Mouse (Mus musculus) G1E (cell line): ENCODE data around the gene Plpp2. TPM values are rescaled to one million over a fixed set of nuclear protein-coding genes. Genes with fewer than 3 reads are reported as not detected.

ENCODE experiments used
- ATAC-seq: 2 replicates; pipeline ENCODE4 v1.8.0; 2016; ENCODE audit warnings: mild to moderate bottlenecking; ENCODE audit not compliant: insufficient number of reproducible peaks, poor library complexity, low FRiP score, severe bottlenecking; ENCODE audit errors: extremely low read depth
- DNase-seq: peaks from one replicate; pipeline ENCODE4 v3.0.0; 2012; ENCODE audit warnings: low spot score
- H3K27me3 ChIP-seq: 2 replicates; pipeline ENCODE4 v1.6.1; 2012; ENCODE audit warnings: mild to moderate bottlenecking, low read length, inconsistent platforms; ENCODE audit not compliant: insufficient read depth
- H3K36me3 ChIP-seq: replicated peaks from 2 replicates; pipeline ENCODE3; 2012; ENCODE audit warnings: mild to moderate bottlenecking, inconsistent platforms
- H3K4me1 ChIP-seq: 2 replicates; pipeline ENCODE4 v1.6.1; 2012; ENCODE audit warnings: low read depth, low read length, inconsistent platforms, mixed read lengths; ENCODE audit not compliant: insufficient read depth
- H3K4me3 ChIP-seq: 2 replicates; pipeline ENCODE4 v1.5.1; 2012; ENCODE audit warnings: low read depth, mild to moderate bottlenecking, inconsistent platforms, low read length, moderate library complexity, mixed read lengths
- H3K9me3 ChIP-seq: replicated peaks from 2 replicates; pipeline ENCODE4 v1.6.1; 2012; ENCODE audit warnings: inconsistent platforms
- CTCF ChIP-seq: IDR thresholded peaks from 2 replicates; pipeline ENCODE4 v1.5.1; 2012; ENCODE audit warnings: low read depth, low read length, inconsistent platforms, mixed read lengths
- GATA1 ChIP-seq: IDR thresholded peaks from 2 replicates; pipeline ENCODE4 v1.6.1; 2012; ENCODE audit warnings: borderline replicate concordance, low read length, inconsistent platforms, mixed read lengths
- GATA2 ChIP-seq: IDR thresholded peaks from 2 replicates; pipeline ENCODE4 v1.6.1; 2012; ENCODE audit warnings: low read depth, low read length, inconsistent platforms, borderline replicate concordance
- POLR2AphosphoS5 ChIP-seq: IDR thresholded peaks from 2 replicates; pipeline ENCODE4 v1.6.1; 2012; ENCODE audit warnings: low read depth, low read length, inconsistent platforms; ENCODE audit not compliant: insufficient replicate concordance
- TAL1 ChIP-seq: conservative IDR thresholded peaks from 2 replicates; pipeline ENCODE4 v1.6.1; 2012; ENCODE audit warnings: low read depth, low read length, inconsistent platforms, mixed read lengths
- polyA plus RNA-seq: library from polyadenylated mRNA; stranded (reverse); fragments of >175 nt; gene quantifications from 2 replicates; pipeline ENCODE4 v1.2.3, GENCODE M21; 2012
- total RNA-seq, 2 experiments: library from RNA; stranded (forward) in 1 of 2; stranded (reverse) in 1 of 2; fragments of 200-1000 nt in 1 of 2; fragments of >200 nt in 1 of 2; fragmentation: Nextera tagmentation in 1 of 2; gene quantifications; 2 replicates each; pipeline ENCODE4 v1.2.3; 2014 to 2017

Plpp2 gene
- total RNA-seq (2014; fragmentation: Nextera tagmentation) (not detected in 2 replicates), total RNA-seq (2017) (0.06 TPM in 1 of 2 replicates, not detected in the other), polyA plus RNA-seq (0.21 and 0.23 TPM in 2 replicates)

DNA sequence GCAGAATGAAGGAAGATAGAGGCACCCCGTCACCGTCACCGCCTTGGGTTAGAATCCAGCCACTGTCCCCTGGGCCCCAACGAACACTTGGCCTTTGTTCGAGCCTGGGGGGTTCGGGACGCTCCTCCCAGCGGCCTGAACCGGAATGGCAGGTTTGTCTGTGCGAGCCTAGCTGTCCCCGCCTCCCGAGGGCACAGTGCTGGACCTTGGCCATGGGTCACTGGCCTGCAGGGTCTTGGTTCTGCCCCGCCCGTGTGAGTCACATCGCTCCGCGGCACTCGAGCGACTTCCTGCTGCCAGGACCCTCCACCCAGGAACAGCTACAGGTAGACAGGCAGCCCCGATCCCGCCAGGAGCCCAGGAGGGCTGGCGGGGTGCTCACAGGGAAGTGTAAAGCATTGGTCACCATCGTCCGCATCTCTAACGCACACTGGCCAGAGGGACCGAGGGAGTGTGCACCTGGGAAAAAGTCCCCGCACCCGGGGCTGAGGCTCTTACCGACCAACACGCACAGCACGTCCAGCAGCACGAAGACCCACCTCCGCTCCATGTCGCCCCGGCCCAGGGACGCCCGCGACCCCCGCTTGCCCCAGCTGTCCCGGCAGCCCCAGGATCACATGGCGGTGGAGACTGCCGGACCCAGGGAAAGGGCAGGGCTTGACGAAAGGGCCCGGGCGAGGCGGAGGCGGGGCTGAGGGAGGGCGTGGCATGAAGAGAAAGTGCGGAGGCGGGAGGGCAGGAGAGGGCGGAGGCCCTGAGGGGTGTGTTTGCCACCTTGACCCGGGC lies at the start of gene Plpp2:
TSS of gene Plpp2 (minus strand) at position 671 of the 786 bp plus-strand sequence.
- DNase-seq (peak; percentile 19), ATAC-seq (no peak)
- no peaks in the 10 kb centered on the region for H3K9me3 ChIP-seq
- H3K4me3 ChIP-seq: peak within 1 kb of the TSS; percentile 64; the same call in 1 of the 2 replicates
- H3K36me3 ChIP-seq: no peaks in the 10 kb centered on the region
- TF ChIP-seq GATA1 (no peak), CTCF (no peak), GATA2 (no peak), TAL1 (no peak), POLR2AphosphoS5 (no peak)
- H3K4me1 ChIP-seq: peaks cover 12% of the 10 kb centered on the region
- H3K27me3 ChIP-seq: peaks cover 18% of the 10 kb centered on the region

DNA sequence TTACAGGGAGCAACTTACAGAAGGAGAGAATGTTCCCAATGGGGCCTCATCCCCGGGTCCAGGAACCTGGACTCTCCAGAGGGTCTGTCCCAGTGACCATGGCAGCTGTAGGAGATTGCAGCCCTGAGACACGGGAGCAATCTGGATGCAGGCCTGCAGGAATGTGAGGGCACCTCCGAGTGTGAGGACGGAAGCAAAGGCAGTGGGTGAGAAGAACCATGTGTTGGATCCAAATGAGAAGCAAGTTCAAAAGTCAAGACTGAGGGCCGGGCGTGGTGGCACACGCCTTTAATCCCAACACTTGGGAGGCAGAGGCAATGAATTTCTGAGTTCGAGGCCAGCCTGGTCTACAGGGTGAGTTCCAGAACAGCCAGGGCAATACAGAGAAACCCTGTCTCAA lies 47.9 kb upstream of the Plpp2 start:
- H3K27me3 ChIP-seq: peaks cover 6% of the 10 kb centered on the region; the same call in 1 of the 2 replicates
- H3K36me3 ChIP-seq: no peaks in the 10 kb centered on the region
- ATAC-seq: no peak
- DNase-seq: no peak
- H3K4me1 ChIP-seq: no peaks in the 10 kb centered on the region
- no peaks in the 10 kb centered on the region for H3K9me3 ChIP-seq
- H3K4me3 ChIP-seq: no peak overlapping the region
- TF ChIP-seq GATA1 (no peak), CTCF (no peak)

DNA sequence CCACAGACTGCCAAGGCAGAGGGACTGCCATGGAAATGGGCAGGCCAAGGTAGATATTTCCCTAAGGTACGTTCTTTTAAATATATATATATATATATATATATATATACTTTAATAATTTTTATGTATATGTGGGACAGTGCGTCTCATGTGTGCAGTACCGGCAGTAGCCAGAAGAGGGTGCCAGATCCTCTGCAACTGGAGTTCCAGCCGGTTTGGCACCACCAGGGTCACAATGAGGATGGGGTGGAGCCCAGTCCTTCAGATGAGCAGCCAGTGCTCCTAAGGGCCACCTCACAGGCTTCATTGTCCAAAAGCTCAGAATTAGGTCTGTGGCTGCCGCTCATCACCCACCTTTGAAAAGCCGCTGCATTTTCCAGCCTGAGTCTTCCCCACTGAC lies 47.2 kb upstream of the Plpp2 start:
- Histone ChIP-seq H3K36me3 (no peaks in the 10 kb centered on the region), H3K4me3 (no peak overlapping the region), H3K4me1 (no peaks in the 10 kb centered on the region), H3K9me3 (no peaks in the 10 kb centered on the region), H3K27me3 (peaks cover 6% of the 10 kb centered on the region; the same call in 1 of the 2 replicates)
- no peak for TF ChIP-seq GATA2
- TF ChIP-seq CTCF: peak; percentile 41; the same call in 1 of the 2 replicates
- ATAC-seq (no peak), DNase-seq (no peak)

DNA sequence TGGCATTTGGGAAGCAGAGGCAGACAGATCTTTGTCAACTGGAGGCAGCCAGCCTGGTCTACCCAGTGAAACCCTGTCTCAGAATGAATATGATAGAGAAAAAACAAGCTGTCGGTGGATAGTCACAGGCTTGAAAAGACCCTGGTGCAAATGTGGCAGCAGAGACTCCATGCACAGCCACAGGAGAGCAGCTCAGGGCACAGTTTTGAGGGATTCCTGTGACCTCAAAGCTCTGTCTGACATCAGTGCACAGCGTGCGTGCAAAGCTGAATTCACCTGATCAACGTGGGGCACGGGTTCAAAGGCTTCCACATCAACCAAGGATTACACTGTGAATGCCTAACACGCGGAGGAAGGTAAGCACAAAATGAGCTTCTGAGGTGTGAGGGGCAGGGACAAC lies 46.8 kb upstream of the Plpp2 start:
- no peaks in the 10 kb centered on the region for H3K9me3 ChIP-seq
- no peak for ATAC-seq
- peaks cover 6% of the 10 kb centered on the region; the same call in 1 of the 2 replicates for H3K27me3 ChIP-seq

DNA sequence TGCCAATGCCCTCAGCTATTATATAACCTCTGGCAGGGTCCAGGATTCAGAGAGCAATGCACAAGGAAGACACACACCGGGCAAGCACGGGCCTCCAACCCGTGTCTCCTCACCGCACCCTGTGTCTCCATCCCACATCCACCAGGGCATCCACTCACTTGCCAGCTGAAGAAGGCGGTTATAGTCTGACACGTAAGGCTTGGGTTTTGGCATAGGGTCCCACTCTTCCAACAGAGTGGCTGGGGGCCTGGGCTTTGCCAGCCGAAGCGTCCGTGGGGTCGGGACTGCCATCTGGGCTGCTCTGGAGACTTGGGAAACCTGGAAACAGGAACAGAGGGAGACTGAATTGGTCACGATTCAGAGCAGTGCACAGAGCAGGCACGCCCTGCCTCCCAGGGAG lies 46.2 kb upstream of the Plpp2 start:
- Histone ChIP-seq H3K4me3 (no peak overlapping the region), H3K4me1 (no peaks in the 10 kb centered on the region), H3K36me3 (no peaks in the 10 kb centered on the region), H3K9me3 (no peaks in the 10 kb centered on the region), H3K27me3 (peaks cover 6% of the 10 kb centered on the region; the same call in 1 of the 2 replicates)
- TF ChIP-seq TAL1: no peak
- TF ChIP-seq GATA2: no peak
- ATAC-seq (no peak), DNase-seq (no peak)

More for the DNA sequence above, 46.8 kb upstream of the Plpp2 start:
- no peaks in the 10 kb centered on the region for H3K4me1 ChIP-seq
- no peak overlapping the region for H3K4me3 ChIP-seq
- DNase-seq: no peak
- TF ChIP-seq GATA1 (no peak), GATA2 (no peak), TAL1 (no peak), CTCF (no peak), POLR2AphosphoS5 (no peak)
- H3K36me3 ChIP-seq: no peaks in the 10 kb centered on the region

DNA sequence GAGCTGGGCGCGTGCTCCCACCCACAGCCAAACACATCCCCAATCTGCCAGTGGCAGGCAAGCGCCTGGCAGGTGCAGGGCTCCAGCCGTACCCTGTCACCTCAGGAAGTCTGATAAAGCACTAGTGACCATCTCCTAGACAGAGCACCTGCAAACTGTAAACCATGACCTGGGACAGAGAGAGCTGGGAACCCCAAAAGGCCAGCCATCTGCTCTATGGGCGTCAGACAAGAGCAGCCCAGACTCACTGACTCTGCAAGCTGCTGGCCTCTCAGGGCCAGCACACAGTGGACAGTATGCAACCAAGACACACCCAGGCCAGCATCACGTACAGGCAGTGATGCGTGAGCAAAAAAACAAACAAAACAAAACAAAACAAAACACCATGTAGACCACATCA lies 45.3 kb upstream of the Plpp2 start:
- ATAC-seq (no peak), DNase-seq (no peak)
- Histone ChIP-seq H3K4me3 (no peak overlapping the region), H3K4me1 (no peaks in the 10 kb centered on the region), H3K9me3 (no peaks in the 10 kb centered on the region), H3K36me3 (no peaks in the 10 kb centered on the region), H3K27me3 (peaks cover 6% of the 10 kb centered on the region; the same call in 1 of the 2 replicates)
- TF ChIP-seq TAL1 (no peak), GATA2 (no peak), GATA1 (no peak), POLR2AphosphoS5 (no peak), CTCF (no peak)
